Mouse (Mus musculus) embryonic facial prominence, embryonic 15.5 days (tissue): ENCODE data around the gene Rufy4. TPM values are rescaled to one million over a fixed set of nuclear protein-coding genes. Genes with fewer than 3 reads are reported as not detected.

Experiments used
- ATAC-seq: fragments of 200-750 bp; cut with Nextera tagmentation; 2 replicates; pipeline ENCODE4 v1.8.0; 2017; ENCODE audit warnings: low read depth, moderate TSS enrichment; ENCODE audit not compliant: insufficient number of reproducible peaks, low FRiP score, low TSS enrichment
- H3K27ac ChIP-seq: fragments of 300-500 bp; sonication (generic); replicated peaks from 2 replicates; pipeline ENCODE4 v1.5.1; 2015; ENCODE audit warnings: mild to moderate bottlenecking, inconsistent platforms
- H3K27me3 ChIP-seq: fragments of 300-500 bp; sonication (generic); 2 replicates; pipeline ENCODE4 v1.6.1; 2015; ENCODE audit warnings: inconsistent platforms
- H3K36me3 ChIP-seq: fragments of 300-500 bp; sonication (generic); 2 replicates; pipeline ENCODE4 v1.6.1; 2015; ENCODE audit warnings: mild to moderate bottlenecking, inconsistent platforms
- H3K4me1 ChIP-seq: fragments of 300-500 bp; sonication (generic); 2 replicates; pipeline ENCODE4 v1.6.1; 2015; ENCODE audit warnings: inconsistent platforms
- H3K4me2 ChIP-seq: fragments of 300-500 bp; sonication (generic); replicated peaks from 2 replicates; pipeline ENCODE4 v1.6.1; 2015; ENCODE audit warnings: mild to moderate bottlenecking, inconsistent platforms
- H3K4me3 ChIP-seq: fragments of 300-500 bp; sonication (generic); replicated peaks from 2 replicates; pipeline ENCODE4 v1.5.1; 2015; ENCODE audit warnings: mild to moderate bottlenecking, inconsistent platforms
- H3K9ac ChIP-seq: fragments of 300-500 bp; sonication (generic); 2 replicates; pipeline ENCODE4 v1.6.1; 2015; ENCODE audit warnings: inconsistent platforms
- H3K9me3 ChIP-seq: fragments of 300-500 bp; sonication (generic); replicated peaks from 2 replicates; pipeline ENCODE4 v1.6.1; 2016; ENCODE audit warnings: inconsistent platforms
- WGBS: fragments of 180-500 bp; shearing (Covaris S2); methylation state at CpG from one replicate; pipeline ENCODE4 v1.1.7; 2015; 5-methylcytosine and 5-hydroxymethylcytosine counted together
- polyA plus RNA-seq: library from polyadenylated mRNA; unstranded; fragments of >200 nt; fragmentation: Nextera tagmentation; extraction: Ambion mirVana; gene quantifications from 2 replicates; pipeline ENCODE4 v1.2.1, GENCODE M21; 2015

The Rufy4 gene
- polyA plus RNA-seq, 1 experiment from 2014 or later: 0.72 TPM

DNA sequence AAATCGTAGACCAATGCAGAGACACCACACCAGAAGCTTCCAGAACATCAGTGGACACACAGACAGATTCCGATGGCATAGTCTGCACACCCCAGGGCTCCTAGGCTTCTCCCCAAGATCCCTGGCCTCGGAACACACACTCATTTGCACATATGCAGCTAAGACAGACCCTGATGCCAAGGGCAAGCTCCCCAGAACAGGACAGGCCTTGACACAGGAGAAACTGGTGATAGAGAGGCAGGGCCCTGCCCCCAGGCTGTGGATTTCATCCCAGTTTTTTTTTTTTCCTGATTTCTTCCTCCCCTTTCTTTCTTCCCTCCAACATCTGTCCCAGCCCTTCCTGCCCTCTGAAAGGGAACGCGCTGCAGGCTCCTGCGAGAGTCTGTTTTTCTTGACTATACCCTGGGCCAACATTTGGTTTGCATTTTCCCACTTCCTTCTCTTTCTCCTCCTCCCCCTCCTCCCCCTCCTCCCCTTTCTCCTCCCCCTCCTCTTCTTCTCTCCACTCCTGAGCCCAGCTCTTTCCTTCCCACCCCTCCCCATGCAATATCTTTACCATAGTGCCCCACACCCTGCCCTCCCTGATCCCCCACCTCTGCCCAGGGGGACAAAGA is 33.6 kb upstream of the Rufy4 start:
- Histone ChIP-seq H3K9ac (no peak overlapping the region; the same call in 1 of the 2 replicates), H3K27me3 (peaks cover 4% of the 10 kb centered on the region; the same call in 1 of the 2 replicates), H3K4me3 (peak overlapping the region; percentile 51), H3K9me3 (no peaks in the 10 kb centered on the region), H3K36me3 (no peaks in the 10 kb centered on the region), H3K4me2 (peak overlapping the region; percentile 59), H3K27ac (peak overlapping the region; percentile 99), H3K4me1 (peaks cover 59% of the 10 kb centered on the region)
- ATAC-seq: peak; percentile 80
- WGBS: 16% methylated on average over 6 of the region's 6 CpGs

DNA sequence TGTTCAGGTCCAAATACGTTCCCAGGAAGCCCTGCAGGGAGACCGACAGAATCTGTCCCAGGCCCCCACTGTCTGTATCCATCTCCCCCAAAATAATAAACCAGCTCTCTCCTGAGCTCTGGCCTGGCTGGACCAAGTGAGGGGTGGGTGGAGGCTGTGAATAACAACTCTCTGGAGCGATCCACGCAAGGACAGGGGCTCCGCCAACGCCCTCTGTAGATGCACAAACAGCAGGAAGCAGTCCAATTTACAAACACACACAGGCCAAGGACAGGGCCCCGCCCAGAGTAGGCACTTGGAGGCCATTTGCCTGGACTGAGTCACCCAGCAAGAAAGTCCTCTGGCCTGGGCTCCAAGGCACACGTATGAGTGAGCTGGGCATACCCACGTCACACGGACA is 33.1 kb upstream of the Rufy4 start:
- H3K27me3 ChIP-seq: peaks cover 4% of the 10 kb centered on the region; the same call in 1 of the 2 replicates
- ATAC-seq: peak; percentile 26
- H3K4me3 ChIP-seq: no peak overlapping the region
- no peak overlapping the region for H3K4me2 ChIP-seq
- H3K27ac ChIP-seq: peak overlapping the region; percentile 91
- no peaks in the 10 kb centered on the region for H3K36me3 ChIP-seq
- no peak overlapping the region for H3K9ac ChIP-seq
- H3K9me3 ChIP-seq: no peaks in the 10 kb centered on the region
- 46% methylated on average over 10 of the region's 10 CpGs for WGBS
- H3K4me1 ChIP-seq: peaks cover 63% of the 10 kb centered on the region

GRCm38 (mm10) chr1:74093447-74093846 is 31.9 kb upstream of the Rufy4 start:
- ATAC-seq: no peak
- no peak overlapping the region for H3K4me3 ChIP-seq
- H3K9ac ChIP-seq: no peak overlapping the region
- no peaks in the 10 kb centered on the region for H3K36me3 ChIP-seq
- 75% methylated on average over 5 of the region's 5 CpGs for WGBS
- peaks cover 71% of the 10 kb centered on the region for H3K4me1 ChIP-seq
- no peak overlapping the region for H3K4me2 ChIP-seq
- peaks cover 6% of the 10 kb centered on the region; the same call in 1 of the 2 replicates for H3K27me3 ChIP-seq
- no peak overlapping the region for H3K27ac ChIP-seq
- H3K9me3 ChIP-seq: no peaks in the 10 kb centered on the region

DNA sequence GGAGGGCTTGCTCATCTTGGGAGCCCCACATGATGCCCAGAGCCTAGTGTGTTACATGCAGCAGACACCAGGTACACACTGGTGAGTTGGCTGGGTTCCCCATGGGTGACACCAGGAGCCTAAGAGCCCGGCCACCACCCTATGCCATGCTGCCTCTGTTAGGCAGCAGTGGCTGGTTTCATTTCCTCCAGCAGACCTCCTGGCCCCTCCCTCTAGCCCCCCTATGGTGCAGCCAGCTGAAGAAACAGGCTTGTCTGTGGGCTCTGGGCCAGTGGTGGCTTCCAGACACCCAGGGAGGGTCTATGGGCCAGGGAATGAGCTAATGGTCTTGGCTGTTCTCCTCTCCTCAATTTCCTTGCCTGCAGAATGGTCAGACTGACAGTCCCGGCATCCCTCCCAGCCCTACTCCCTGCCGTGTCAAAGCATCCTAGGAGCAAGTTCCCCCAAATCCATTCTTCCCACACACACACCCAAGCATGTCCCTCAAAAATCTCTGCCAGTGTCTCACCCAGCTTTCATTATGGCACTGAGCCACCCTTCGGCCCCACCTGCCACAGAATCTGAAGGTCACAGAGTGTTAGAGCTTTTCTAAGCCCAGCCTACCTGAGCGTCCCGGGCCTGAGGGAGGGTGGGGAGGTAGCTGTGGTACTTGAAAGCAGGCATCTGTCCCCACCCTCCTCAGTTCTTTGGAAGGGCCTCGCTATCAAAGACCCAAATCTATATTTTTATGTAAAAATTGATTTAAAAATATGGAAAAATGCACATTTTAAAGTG is 30.7 kb upstream of the Rufy4 start:
- WGBS: 34% methylated on average over 7 of the region's 7 CpGs
- Histone ChIP-seq H3K27ac (no peak overlapping the region), H3K36me3 (no peaks in the 10 kb centered on the region), H3K27me3 (peaks cover 9% of the 10 kb centered on the region; the same call in 1 of the 2 replicates), H3K9me3 (no peaks in the 10 kb centered on the region), H3K4me2 (no peak overlapping the region), H3K4me1 (peaks cover 71% of the 10 kb centered on the region), H3K4me3 (no peak overlapping the region), H3K9ac (no peak overlapping the region)
- no peak for ATAC-seq

DNA sequence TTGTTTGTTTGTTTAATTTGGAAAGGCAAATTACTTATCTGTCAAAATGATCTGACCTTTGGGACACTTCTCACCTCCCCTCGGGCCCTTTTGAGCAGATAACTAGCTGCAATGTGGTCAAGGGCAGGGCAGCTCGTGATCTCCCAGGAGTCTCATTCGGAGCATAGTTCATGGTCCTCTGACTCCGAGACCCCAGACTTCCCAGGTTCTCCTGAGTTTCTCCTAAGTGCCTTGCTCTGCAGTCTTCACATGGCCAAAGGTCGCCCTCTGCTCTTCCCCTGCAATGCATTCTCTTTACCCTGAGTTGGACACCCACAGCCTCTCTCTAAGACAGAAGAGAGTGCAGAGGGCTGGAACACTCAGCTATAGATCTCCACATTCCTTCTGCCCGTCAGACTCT is 30.0 kb upstream of the Rufy4 start:
- Histone ChIP-seq H3K36me3 (no peaks in the 10 kb centered on the region), H3K4me2 (no peak overlapping the region), H3K9ac (no peak overlapping the region), H3K9me3 (no peaks in the 10 kb centered on the region), H3K4me1 (peaks cover 71% of the 10 kb centered on the region), H3K27me3 (peaks cover 11% of the 10 kb centered on the region; the same call in 1 of the 2 replicates), H3K4me3 (no peak overlapping the region), H3K27ac (no peak overlapping the region)
- no peak for ATAC-seq
- WGBS: 61% methylated on average over 6 of the region's 6 CpGs

GRCm38 (mm10) chr1:74095728-74096127 is 29.6 kb upstream of the Rufy4 start:
- Histone ChIP-seq H3K4me1 (peaks cover 75% of the 10 kb centered on the region), H3K4me2 (no peak overlapping the region), H3K9me3 (no peaks in the 10 kb centered on the region), H3K36me3 (no peaks in the 10 kb centered on the region), H3K27ac (no peak overlapping the region), H3K9ac (no peak overlapping the region), H3K4me3 (no peak overlapping the region), H3K27me3 (peaks cover 11% of the 10 kb centered on the region; the same call in 1 of the 2 replicates)
- 56% methylated on average over 3 of the region's 3 CpGs for WGBS
- ATAC-seq: no peak

- Histone ChIP-seq H3K27ac (peak overlapping the region; percentile 71), H3K9ac (peak overlapping the region; percentile 54), H3K4me2 (peak overlapping the region; percentile 97), H3K4me3 (peak overlapping the region; percentile 55), H3K36me3 (no peaks in the 10 kb centered on the region), H3K27me3 (peaks cover 11% of the 10 kb centered on the region; the same call in 1 of the 2 replicates), H3K4me1 (peaks cover 53% of the 10 kb centered on the region), H3K9me3 (no peaks in the 10 kb centered on the region)
- under 1% methylated on average over 57 of the region's 58 CpGs for WGBS
- no peak for ATAC-seq
These were observed 27.0 kb upstream of the Rufy4 start for GRCm38 (mm10) chr1:74098004-74099000.

GRCm38 (mm10) chr1:74099001-74099435 is 26.3 kb upstream of the Rufy4 start:
- Histone ChIP-seq H3K36me3 (no peaks in the 10 kb centered on the region), H3K4me3 (peak overlapping the region; percentile 55), H3K27ac (peak overlapping the region; percentile 71), H3K4me2 (peak overlapping the region; percentile 97), H3K4me1 (peaks cover 56% of the 10 kb centered on the region), H3K27me3 (peaks cover 11% of the 10 kb centered on the region; the same call in 1 of the 2 replicates), H3K9ac (no peak overlapping the region; the same call in 1 of the 2 replicates), H3K9me3 (no peaks in the 10 kb centered on the region)
- WGBS: 0% methylated on average over 11 of the region's 14 CpGs
- ATAC-seq: no peak

DNA sequence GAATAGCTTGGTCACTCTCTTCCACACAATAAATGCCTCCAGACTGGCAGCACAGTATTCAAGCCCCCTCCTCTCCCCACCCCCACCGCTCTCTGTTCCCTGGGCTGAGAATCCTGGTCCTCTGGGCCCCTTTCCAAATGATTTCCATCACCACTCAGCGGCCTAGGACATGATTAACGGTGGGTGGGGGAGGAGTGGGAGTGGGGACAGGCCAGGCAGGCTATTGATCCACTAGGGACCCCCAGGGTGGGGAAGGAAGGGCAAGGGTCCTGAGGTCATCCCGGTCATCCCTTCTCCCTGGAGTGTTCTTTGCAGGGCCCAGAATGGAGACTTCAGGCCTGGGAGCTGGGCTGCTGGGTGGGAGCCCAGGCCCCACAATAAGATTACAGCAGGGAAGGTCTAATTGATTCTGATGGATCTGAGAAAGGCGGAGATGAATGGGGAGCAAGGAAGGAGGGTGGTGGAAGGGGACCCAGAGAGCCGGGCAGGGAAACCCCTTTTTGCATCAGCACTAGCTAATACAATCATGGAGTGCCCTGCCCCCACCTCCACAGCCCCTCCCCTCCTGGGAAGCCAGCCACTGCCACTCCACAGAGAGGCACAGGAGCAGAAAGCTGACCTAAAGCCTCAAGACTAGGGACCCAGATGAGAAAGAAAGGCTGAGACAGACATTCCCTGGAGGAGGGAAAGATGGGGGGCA is 21.5 kb upstream of the Rufy4 start:
- 36% methylated on average over 6 of the region's 6 CpGs for WGBS
- no peak overlapping the region for H3K27ac ChIP-seq
- ATAC-seq: no peak
- peaks cover 39% of the 10 kb centered on the region for H3K4me1 ChIP-seq
- H3K4me3 ChIP-seq: no peak overlapping the region
- no peak overlapping the region for H3K9ac ChIP-seq
- no peaks in the 10 kb centered on the region for H3K9me3 ChIP-seq
- H3K27me3 ChIP-seq: peaks cover 5% of the 10 kb centered on the region; the same call in 1 of the 2 replicates
- H3K4me2 ChIP-seq: no peak overlapping the region
- no peaks in the 10 kb centered on the region for H3K36me3 ChIP-seq

DNA sequence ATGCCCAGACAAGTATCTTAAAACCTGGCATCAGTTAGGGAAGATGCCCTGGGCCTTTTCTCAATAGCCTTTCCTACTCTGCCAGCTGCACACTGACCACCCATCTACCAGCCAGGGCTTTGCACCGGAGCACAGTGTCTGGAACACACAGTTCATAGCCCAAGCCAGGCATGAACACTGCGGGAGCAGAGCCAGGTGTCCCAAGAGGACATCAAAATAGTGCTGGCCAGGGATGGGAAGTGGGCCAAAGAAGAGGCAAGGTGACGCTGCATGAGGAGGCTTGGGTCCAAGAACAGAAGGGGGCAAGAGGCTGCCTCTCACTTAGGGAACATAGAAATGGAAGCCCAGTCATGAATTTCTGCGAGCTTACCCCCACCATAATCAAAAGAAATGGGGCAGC is 19.7 kb upstream of the Rufy4 start:
- Histone ChIP-seq H3K36me3 (no peaks in the 10 kb centered on the region), H3K27ac (no peak overlapping the region), H3K27me3 (no peaks in the 10 kb centered on the region), H3K4me2 (no peak overlapping the region), H3K9ac (no peak overlapping the region), H3K9me3 (no peaks in the 10 kb centered on the region), H3K4me3 (no peak overlapping the region), H3K4me1 (peaks cover 21% of the 10 kb centered on the region)
- 83% methylated on average over 4 of the region's 4 CpGs for WGBS
- ATAC-seq: no peak
